Mouse (Mus musculus): Measurements from ENCODE around the gene Exoc6b.

- TF ChIP-seq CTCF (IDR thresholded peaks at IDR 0.05; ENCODE audit: low read depth, low read length), result no peak
- TF ChIP-seq POLR2A (IDR thresholded peaks at IDR 0.05; ENCODE audit: insufficient read depth, low read length), result no peak
Measured at GRCm38 (mm10) chr6:84617051-84617450, 452.3 kb downstream of the Exoc6b start.
